Mouse (Mus musculus) bone marrow, adult 2 months (tissue): Measurements from ENCODE around the gene Sh3bgr.

Experiments used
- CTCF ChIP-seq: fragments of 200-500 bp; IDR thresholded peaks from 2 replicates; pipeline ENCODE4 v1.5.1; 2011; ENCODE audit warnings: low read length, control low read depth; ENCODE audit not compliant: control insufficient read depth, insufficient read depth
- POLR2A ChIP-seq: fragments of 200-500 bp; IDR thresholded peaks from 2 replicates; pipeline ENCODE4 v1.6.1; 2011; ENCODE audit warnings: low read depth, mild to moderate bottlenecking, control low read depth, low read length, borderline replicate concordance; ENCODE audit not compliant: control insufficient read depth

GRCm38 (mm10) chr16:96187619-96188018 lies 12.6 kb upstream of the Sh3bgr start:
- TF ChIP-seq POLR2A (no peak), CTCF (no peak)
